Mouse (Mus musculus): ENCODE data around the gene Gars. TPM values are rescaled to one million over a fixed set of nuclear protein-coding genes. Genes with fewer than 3 reads are reported as not detected.

Gene Gars
- polyA plus RNA-seq, 1 experiment, result 281 TPM

DNA sequence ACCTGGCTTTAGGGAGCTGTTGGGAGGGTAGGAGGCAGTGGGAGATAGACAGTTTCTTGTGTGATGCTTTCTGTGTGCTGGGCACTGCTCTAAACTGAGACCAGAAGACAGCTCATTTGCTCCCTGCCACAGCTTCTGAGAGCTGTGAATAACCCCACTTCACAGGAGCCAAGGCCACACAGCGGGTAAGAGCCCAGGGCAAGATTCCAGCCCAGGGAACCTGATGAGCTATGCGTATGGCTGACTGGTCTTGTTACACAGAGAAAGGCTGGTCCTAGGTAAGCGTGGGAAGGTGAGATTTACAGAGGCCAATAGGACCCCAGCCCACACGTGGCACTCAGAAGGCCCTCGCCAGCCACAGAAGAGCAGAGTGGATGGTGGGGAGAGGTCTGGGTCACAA, 88.8 kb downstream of the Gars start:
- TF ChIP-seq CTCF (IDR thresholded peaks at IDR 0.05; ENCODE audit: low read depth, low read length) (no peak), POLR2A (IDR thresholded peaks at IDR 0.05; ENCODE audit: insufficient read depth, low read length) (no peak), EP300 (IDR thresholded peaks at IDR 0.05; ENCODE audit: insufficient read depth, low read depth, low read length) (no peak)
- Histone ChIP-seq H3K4me1 (ENCODE audit: control insufficient read depth, insufficient read depth, low read length) (no peaks in the 10 kb centered on the region), H3K27me3 (ENCODE audit: control insufficient read depth, insufficient read depth, low read length, poor library complexity, severe bottlenecking) (no peaks in the 10 kb centered on the region), H3K4me3 (ENCODE audit: low read depth, low read length) (no peak overlapping the region), H3K36me3 (ENCODE audit: control insufficient read depth, insufficient read depth, low read length, poor library complexity, severe bottlenecking) (no peaks in the 10 kb centered on the region), H3K9me3 (replicated peaks; ENCODE audit: control insufficient read depth, insufficient read depth, low read length, poor library complexity, severe bottlenecking) (no peaks in the 10 kb centered on the region), H3K27ac (ENCODE audit: insufficient read depth, low read length) (no peak overlapping the region), H3K9ac (ENCODE audit: low read depth, poor library complexity, severe bottlenecking) (no peak overlapping the region)

DNA sequence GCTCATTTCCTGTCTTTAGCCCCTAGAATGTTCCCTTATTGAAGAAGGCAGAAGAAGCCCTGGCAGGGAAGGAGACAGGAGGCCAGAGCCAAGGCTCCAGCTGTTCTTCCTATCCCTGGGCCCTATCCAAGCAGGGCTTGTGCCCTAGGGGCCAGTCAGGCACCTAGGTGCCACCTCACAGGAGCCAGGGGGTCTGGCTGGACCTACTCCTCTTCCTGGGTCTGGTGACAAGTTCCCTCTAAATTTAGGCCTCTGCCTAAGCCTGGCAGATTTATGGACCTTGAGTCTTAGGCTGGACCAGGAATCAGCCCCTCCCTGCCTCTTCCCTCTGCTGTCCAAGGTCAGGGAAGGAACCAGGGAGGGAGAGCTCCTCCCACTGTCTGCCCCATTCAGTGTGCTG, 90.6 kb downstream of the Gars start:
- Histone ChIP-seq H3K36me3 (ENCODE audit: control insufficient read depth, insufficient read depth, low read length, poor library complexity, severe bottlenecking) (no peaks in the 10 kb centered on the region), H3K4me3 (ENCODE audit: low read depth, low read length) (no peak overlapping the region), H3K9ac (ENCODE audit: low read depth, poor library complexity, severe bottlenecking) (no peak overlapping the region), H3K9me3 (replicated peaks; ENCODE audit: control insufficient read depth, insufficient read depth, low read length, poor library complexity, severe bottlenecking) (no peaks in the 10 kb centered on the region), H3K27me3 (ENCODE audit: control insufficient read depth, insufficient read depth, low read length, poor library complexity, severe bottlenecking) (no peaks in the 10 kb centered on the region), H3K27ac (ENCODE audit: insufficient read depth, low read length) (no peak overlapping the region), H3K4me1 (ENCODE audit: control insufficient read depth, insufficient read depth, low read length) (no peaks in the 10 kb centered on the region)
- TF ChIP-seq EP300 (IDR thresholded peaks at IDR 0.05; ENCODE audit: insufficient read depth, low read depth, low read length), result no peak
- TF ChIP-seq POLR2A (IDR thresholded peaks at IDR 0.05; ENCODE audit: insufficient read depth, low read length), result no peak
- no peak for TF ChIP-seq CTCF (IDR thresholded peaks at IDR 0.05; ENCODE audit: low read depth, low read length)

Other genes starting within 250 kb of the Gars start
- 34.5 and 37.0 TPM in 2 replicates for gene Znrf2, start 221.1 kb upstream of the Gars start, polyA plus RNA-seq (2011; ENCODE audit: insufficient read depth, insufficient read length, low read depth, missing spikeins)
- gene Nod1, start 65.4 kb upstream of the Gars start, polyA plus RNA-seq (2011; ENCODE audit: insufficient read depth, insufficient read length, low read depth, missing spikeins), result 9.4 and 10.0 TPM in 2 replicates
- 44.7 and 50.1 TPM in 2 replicates for gene Ggct, start 45.1 kb upstream of the Gars start, polyA plus RNA-seq (2011; ENCODE audit: insufficient read depth, insufficient read length, low read depth, missing spikeins)
- gene Crhr2, start 95.0 kb downstream of the Gars start, polyA plus RNA-seq (2011; ENCODE audit: insufficient read depth, insufficient read length, low read depth, missing spikeins), result not detected in 2 replicates
- gene Inmt, start 137.0 kb downstream of the Gars start, polyA plus RNA-seq (2011; ENCODE audit: insufficient read depth, insufficient read length, low read depth, missing spikeins), result not detected in 2 replicates
- gene Mindy4, start 165.4 kb downstream of the Gars start, polyA plus RNA-seq (2011; ENCODE audit: insufficient read depth, insufficient read length, low read depth, missing spikeins), result 2.7 and 8.1 TPM in 2 replicates